Mouse (Mus musculus): ENCODE measurements around the gene Wdr26.

DNA sequence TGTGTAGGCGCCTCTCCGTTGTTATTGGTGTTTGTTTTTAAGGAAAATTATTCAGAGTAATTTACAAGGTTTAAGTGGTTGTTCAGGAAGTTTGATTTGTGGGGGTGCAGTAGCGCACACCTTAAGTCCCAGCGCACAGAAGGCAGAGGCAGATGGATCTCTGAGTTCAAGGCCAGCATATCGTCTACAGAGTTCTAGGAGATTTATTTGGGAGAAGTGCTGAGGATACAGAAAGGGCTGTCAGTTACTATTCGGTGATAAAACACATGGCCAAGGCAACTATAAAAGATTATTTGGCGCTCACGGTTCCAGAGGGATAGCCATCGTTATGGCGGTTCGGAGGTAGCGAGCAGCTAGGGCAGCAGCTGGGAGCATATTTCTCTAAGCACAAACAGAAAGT is 66.8 kb downstream of the Wdr26 start:
- TF ChIP-seq CTCF (IDR thresholded peaks at IDR 0.05; ENCODE audit: borderline replicate concordance, insufficient read depth, low read depth, low read length) (no peak), POLR2A (IDR thresholded peaks at IDR 0.05; ENCODE audit: borderline replicate concordance, insufficient read depth, low read length) (no peak)
